Mouse (Mus musculus) kidney, postnatal 36 days (tissue): ENCODE measurements around the gene Gm49776.

ENCODE experiments used
- DNase-seq, 2 experiments: peaks; one replicate each; pipeline ENCODE4 v3.0.0; 2021 to 2022; ENCODE audit warnings: mixed read lengths in 2 of 2

Gene Gm49776

DNA sequence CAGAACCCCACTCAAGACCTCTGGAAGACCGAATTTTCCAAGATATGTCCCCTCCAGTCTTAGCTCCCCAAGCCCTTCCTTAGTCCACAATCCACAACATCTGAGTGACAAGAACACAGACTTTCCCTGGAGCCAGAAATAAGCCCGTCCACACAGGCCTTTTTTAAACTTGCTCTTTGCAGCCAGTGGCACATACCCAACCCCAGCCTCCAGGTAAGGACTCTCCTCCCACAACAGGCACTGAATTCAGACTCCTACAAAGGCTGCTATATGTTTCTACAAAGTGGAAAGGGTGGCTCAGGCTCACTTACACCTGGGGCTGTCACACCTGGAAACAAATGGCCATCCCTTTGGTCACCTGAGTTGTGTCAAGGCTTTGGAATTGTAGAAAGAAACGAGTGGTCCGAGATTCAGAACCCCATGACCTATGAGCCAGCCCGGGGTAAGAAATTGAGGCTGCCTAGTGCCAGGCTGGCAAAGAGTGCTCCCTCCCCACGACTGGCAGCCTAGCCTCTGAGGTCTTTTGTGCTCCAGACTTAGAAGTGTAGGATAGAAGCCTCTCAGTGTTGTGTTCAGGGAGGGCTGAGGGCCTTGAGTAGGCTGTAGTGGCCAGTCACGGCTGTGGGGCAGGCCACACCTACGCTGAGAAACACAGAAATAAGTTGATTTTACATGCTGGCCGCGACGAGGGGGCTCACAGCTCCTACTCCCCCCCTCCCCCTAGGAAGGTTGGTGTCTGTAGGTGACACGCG lies 24.0 kb downstream of the Gm49776 start:
- peak in 1 of 2 experiments; percentile 26 for DNase-seq

DNA sequence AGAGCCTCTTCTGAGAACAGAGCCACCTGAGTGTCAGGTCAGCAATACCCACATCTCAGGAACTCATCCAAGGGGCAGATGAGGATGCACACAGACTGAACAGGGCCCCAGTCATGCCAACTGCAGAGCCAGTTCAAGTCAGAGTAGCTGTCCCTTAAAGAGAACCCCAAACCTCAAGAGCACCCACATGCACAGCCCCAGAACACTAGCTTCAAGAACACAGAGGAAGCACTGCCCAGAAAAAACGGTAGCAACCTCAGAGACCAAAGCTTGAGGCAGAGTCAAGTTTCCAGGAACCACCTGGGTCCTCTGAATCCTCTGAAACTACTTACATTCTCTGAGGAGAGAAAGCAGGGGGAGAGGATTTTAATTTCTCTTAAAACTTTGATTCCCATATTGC lies 24.7 kb downstream of the Gm49776 start:
- DNase-seq, result no peak

DNA sequence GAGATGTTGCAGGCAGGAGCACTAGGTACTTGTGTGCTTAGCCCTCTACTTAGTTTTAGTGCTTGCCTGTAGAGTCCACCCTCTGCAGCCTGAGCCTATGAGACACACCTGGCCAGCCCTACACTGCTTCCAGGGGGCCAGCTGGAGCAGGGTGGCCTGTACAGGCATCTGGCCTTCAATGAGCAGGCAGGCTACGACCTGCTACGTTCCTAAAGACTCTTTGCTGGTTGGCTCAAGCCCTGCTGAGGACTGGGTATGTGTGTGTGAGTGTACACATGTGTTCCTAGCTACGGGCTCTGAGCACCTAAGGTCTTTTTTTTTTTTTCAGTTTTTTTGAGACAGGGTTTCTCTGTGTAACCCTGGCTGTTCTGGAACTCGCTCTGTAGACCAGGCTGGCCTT lies 26.7 kb downstream of the Gm49776 start:
- no peak for DNase-seq

DNA sequence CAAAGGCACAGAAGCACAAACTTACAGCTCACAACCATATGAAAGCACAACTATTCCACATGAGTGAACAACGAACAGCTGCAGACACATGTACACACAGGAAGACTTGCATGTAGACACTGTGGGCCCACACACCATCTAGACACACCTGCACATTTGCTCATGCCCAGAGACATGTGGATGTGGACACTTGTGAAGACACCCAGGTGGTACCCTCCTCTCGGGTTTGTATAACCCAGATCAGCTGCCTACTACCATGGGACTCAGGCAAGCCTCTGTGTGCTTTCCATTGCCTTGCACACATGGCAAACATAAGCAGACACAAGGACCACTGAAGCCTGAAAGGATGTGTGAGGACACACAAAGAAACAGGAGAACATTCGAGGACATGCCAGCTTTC lies 27.1 kb downstream of the Gm49776 start:
- DNase-seq, result no peak

DNA sequence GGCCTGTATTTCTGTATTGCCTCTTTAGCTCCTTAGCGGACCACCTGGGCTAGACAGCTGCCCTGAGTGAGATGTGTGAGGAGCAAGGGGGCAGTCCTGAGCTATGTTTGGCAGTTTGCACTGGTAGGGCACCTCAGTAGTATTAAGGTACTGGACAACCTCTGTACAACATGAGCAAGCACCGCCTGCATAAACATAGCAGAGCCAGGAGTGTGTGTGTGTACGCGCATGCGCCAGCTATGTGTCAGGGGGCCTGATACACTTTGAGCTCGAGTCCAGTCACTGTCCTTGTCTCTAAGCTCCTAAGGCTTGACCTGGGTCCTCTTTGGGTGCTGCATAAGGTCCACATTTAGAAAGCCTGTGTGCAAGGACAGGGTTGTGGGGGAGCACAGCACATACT lies 27.5 kb downstream of the Gm49776 start:
- DNase-seq, result no peak

DNA sequence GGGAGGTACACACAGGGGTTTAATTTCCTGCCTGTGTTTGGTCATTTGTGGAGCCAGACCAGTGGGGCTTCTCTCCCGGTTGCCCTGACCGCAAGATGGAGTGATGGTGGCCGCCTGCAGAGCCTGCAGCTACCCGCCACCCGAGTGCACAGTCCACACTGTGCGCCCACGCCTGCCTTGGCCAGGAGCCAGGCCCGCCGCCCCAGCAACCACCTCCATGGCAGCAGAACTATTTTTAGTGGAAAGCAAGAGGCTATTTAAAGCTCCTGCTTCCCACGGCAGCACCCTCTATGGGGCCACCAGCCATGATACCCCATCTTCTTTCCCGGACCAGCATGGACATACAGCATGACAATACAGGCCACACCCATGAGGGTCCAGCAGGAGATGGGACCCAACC lies 28.5 kb downstream of the Gm49776 start:
- peak in 1 of 2 experiments; percentile 9 for DNase-seq

DNA sequence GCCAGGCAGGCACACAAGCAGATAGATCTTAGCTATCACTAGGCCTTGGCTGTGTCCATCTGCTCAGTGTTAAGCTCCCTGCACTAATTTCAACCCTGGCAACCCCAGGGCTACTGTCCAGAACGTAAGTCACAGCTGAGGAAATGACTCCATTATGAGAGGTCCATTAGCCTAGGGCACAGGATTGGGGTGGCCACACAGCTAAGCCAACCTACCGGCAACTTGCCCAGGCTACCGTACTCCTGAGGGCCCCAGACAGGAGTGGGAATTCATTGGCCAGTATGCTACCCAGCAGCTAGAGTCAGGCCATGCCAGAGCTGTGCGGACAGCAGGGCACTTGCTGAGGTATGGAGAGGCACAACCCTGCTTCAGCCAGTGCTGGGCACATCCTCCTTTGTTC lies 29.3 kb downstream of the Gm49776 start:
- DNase-seq, result no peak

DNA sequence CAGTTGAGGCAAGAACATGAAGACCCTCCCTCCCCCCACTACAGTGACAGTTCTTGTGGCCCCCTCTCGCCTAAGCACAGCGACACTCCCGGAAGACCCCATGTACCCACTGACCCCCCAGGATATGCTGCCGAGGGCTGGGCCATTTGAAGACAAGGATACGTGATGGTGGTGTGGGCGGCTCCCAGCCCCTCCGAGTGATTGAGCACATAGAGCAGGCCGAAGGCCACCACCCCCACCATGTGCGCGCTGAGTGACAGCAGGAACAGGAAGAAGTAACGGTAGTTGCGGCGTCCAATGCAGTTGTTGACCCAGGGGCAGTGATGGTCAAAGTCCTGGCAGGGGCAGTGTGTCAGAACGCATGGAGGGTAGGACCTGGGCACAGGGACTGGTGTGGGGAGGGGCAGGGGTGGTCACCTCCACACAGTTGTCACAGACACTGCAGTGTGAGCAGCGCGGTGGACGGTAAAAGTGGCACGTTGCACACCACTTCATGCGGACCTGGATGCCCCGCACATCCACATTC lies 30.2 kb downstream of the Gm49776 start:
- DNase-seq, result no peak

DNA sequence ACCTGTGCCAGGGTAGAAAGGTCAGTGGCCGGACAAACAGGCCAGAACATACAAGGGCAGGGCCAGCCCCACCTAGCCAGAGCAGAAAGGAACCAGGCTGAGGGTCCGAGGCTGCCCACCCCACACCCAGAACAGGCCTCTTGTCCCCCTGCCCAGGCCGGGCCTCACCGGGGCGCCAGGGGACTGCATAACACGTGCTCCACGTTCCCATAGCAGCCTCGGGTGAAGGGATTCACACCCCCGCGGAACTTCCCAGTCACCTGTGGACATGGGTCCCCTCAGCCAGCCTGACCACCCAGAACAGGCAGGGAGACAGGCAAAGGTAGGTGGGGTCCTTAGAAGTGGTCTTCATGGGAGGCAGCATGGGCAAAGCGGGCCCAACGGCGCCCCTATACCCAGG lies 30.9 kb downstream of the Gm49776 start:
- no peak for DNase-seq

DNA sequence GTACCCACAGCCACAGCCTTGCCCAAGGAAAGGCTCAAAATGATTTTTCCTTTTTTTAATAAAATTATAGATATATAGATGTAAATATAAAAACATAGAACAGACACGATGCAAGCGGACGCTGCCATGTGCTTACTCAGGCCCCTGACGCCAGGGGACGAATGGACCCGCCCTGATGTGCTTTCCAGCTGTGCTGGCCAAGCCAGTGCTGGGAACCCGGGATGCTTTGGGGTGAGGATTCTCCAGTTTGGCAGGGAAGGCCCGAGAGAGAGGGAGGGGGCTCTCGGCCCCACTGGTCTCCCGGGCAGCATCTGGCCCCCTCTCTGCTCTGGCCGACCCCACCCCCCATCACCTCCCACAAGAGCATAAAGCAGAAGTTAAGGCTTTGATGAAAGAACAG lies 35.9 kb downstream of the Gm49776 start:
- no peak for DNase-seq

DNA sequence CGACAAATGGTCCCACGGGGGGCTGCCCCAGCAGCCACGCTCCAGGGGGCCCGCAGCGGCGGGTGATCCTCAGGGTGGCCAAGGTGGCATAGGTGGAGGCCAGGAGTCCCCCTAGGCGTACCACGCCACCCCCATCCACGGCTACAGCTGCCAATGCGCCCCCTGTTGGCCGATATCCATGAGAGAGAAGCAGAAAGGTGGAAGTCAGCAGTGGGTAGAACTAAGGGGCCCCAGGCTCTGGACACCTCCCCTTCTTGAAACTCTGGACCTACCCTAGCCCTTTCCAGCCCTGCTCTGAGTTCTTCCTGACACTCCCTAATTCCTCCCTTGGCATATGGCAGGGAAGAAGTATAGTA lies 36.6 kb downstream of the Gm49776 start:
- DNase-seq, result peak in 1 of 2 experiments; percentile 34

DNA sequence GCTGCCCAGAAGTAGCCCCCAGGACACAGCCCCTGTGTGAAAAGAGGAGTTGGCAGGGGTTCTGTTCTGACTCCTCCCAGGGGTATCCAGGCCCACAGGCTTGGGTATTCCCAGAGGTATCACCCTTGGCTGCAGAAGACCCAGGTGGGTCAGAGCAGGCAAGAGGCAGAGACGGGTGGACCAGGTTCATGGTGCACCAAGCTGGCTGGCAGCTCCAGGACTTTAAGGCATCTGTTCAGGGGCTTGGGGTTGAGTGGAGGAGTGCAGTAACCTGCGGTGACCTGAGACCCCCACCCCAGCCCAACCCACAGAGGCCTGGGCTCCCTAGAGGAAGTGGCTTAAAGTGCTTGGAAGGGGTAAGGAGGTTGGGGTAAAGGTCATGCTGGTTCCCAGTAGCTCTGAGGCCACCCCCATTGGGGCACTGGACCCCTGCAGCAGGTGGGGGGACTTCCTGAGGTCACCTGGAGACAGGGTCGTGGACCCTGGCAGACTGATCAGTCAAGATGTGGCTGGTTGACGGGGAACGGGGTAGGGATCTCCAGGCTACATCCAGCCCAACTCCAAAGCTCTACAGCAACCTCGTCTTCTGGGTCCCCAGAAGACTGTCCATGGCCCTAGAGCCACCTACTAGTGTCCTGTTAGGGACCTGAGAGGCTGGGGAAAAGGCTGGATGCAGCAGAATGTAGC lies 37.1 kb downstream of the Gm49776 start:
- no peak for DNase-seq

DNA sequence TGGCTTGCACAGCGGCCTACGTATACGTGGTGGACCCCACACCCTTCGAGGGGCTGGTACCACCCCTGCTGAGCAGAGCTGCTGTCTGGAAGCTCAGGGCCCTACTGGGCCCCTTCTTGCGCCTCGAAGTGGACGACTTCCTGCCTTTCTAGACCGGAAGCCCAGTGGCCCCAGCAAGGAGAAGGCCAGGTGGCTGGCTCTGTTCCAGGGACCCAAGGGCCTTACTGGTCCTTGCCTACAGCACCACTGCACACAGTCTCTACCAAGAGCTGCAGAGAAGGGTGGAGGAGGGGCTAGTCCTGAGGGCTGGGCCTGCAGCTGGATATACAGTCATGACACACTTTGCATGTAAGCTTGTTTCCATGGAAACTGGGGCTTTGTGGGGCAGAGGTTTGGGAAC lies 38.1 kb downstream of the Gm49776 start:
- peak; percentile 11 to 48 for DNase-seq

DNA sequence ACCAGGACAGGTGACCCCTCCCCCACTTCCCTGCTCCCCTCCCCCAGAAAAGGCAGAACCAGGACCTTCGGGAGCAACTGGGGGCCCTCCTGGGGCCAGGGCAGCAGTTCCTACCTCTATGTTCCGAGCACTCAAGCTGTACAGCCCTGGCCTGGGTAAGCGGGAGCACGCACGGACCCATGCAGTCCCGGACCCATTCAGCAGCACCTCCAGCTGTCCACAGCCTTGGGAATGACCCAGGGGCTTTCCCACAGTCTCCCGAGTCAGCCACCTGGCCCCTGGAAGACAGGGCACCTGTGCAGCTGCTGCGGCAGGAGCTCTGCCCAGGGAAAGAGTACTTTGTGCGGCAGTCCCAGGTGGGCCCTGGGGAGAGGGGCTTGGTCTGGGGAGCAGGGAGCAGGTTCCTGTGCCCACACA lies 39.5 kb downstream of the Gm49776 start:
- no peak for DNase-seq

DNA sequence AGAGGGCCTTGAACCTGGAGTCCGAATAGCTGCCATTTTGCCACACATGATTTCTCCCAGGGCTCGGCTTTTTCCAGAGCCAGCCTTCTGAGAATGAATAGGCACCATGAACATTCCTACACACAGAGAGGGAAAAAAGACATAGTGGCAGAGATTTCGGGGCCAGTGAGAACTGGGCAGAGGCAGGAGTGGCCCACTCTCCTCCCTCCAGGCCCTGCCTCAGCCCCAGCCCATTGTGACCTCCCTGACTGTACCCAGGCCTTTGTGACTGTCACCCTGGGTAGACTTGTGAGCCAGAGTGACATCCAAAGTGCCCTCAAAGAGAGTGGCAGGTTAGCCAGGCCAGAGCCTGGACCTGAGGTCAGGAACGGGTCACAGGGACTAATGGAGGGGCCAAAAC lies 40.5 kb downstream of the Gm49776 start, which contains the start of gene Ccdc188:
Ccdc188 (plus strand) TSS at position 301 of the 400 bp plus-strand sequence.
- no peak for DNase-seq

DNA sequence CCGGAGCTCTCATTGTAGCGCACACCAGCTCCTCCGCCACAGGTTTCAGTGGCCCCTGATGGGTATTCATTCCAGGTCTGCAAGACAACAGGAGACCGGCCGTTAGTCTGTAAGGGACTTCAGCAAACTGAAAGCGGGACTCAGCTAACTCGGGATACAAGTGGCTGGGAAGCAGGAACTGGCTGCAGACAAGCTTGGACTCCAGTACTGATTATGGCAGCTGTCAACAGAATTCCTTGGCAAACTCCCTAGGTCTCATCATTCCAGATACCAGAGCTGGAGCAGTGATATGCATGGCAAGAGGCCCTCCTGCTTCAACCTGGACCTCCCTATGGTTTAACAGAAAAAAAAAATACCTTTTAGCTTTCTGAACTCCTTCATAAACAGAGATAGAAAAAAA lies 43.3 kb downstream of the Gm49776 start:
- no peak for DNase-seq

DNA sequence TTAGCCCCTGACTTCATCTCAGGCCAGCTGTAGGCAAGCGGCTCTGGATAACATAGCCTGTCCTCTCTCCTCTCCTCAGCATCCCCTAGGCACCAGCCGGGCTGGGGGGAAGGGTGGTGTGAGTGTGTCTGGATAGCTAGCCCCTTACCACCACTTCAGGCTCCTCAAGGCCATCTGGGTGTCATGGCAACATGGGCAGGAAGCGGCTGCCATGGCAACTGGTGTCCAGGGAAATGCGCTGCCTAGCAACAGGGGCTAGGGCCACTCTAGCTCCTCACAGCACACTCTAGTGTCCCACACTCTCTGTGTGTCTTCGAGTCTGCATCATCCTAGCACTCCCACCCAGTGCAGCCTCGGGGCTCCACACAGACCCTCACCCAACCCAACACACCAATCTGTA lies 44.4 kb downstream of the Gm49776 start:
- DNase-seq, result no peak

DNA sequence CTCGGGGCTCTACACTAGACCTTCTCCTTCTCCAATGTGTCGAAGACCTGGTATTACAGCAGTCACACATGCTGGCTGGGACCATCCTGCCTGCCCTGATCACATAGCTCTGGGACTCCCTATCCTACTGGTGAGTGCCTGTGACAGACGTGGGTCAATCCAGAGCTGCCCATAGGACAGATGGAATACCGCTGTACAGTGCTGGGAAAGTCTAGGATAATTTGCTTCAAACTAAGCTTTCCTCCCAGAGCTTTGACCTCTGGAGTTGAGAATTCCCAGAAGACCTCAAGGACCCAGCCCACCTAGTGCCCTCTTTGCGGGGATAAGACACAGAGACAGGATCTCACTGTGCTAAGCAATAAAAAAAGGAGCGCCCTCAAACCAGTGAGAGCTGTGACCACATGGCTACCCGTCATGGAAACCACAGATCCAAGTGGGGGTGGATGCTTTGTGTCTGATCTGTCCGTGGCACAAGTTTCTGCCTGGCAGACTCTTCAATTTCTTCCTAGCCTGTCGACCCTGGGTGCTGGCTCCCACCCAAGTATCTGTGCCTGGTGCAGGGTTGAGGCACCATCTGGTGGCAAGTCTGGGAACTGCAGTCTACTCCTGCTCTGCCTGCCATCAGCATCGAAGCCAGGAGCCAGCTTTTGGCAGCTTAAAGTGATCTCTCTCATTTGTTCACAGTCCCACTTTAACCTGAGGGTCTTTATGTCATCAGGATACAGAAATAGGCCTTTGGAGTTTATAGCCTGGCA lies 46.5 kb downstream of the Gm49776 start:
- DNase-seq, result peak; percentile 82 to 95

DNA sequence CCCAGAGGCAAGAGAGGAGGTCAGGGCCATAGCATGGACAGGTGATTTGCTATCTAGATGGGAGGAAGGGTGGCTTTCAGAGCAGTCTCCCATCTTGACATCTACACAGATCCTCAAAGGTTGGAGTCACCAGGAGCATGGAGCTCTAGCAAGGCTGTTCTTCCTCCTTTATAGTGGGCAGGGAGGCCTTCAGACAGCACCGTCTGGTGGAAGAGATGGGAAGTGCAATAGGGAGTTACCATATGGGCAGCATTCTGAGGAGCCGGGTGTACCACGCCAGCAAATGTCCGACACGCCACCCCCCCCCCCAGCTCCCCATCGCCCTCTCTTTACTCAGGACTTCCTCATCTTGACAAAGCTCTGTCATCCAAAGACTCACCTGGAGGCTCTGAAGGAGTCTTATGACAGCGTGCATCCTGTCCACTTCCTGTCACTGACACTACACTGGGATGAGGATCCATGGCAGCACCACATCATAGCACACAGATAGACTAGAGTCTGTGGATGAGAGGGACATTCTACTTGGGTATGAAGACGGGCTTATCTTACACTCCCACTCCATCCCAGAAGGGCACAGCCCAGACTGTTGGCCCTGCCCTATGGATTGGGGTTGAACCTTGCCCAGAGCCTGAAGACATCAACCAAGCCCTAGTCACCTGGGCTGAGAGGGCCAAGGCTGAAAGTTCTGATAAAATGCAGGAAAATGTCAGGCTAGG lies 47.3 kb downstream of the Gm49776 start:
- DNase-seq, result peak; percentile 55 to 82

DNA sequence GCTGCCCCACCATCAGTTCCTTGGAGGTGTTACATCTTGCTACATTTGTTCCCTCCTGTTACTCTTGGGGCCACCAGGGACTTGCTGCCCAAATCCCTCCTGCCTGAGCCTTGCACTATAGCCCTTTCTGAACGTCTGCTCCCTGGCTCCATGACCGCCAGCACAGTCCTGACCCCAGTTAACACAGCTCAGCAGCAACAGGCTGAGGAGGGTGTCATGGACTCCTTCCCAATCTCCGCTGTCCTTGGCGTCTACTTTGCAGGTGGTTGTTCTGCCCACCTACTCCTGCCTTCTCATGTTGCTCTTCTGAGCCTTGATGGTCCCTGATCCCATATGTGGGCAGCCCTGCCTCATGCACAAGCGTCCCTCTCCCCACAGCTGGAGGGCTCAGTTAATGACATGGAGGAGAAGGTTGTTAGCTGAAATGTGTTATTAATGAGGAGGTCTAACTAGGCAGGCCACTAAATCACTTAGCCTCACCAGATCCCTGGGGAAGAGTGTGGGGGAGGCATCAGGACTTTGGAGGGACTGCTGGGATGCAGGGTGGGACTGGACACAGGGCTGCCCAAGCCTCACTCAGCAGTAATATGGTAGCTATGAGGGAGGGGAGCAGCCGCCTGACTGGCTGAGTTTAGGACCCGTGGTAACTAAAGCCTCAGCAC lies 54.6 kb downstream of the Gm49776 start:
- no peak for DNase-seq

DNA sequence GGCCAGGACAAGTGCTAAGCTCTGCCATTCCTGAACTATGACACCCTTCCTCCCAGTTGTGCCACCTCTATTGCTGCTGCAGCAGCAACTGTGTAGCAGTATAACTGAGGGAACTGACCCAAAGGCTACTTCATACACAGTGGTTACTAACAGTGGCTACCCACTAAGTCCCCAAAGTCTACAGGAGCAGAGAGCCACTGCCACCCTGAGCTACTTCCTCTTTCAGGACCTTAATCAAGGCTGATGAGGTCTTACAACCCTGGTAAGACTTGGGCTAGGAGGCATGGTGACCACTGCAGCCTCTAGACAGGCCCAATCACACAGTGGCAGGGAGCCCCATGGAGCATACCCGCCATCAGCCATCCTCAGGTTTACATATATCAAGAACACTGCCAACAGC lies 56.1 kb downstream of the Gm49776 start:
- no peak for DNase-seq

DNA sequence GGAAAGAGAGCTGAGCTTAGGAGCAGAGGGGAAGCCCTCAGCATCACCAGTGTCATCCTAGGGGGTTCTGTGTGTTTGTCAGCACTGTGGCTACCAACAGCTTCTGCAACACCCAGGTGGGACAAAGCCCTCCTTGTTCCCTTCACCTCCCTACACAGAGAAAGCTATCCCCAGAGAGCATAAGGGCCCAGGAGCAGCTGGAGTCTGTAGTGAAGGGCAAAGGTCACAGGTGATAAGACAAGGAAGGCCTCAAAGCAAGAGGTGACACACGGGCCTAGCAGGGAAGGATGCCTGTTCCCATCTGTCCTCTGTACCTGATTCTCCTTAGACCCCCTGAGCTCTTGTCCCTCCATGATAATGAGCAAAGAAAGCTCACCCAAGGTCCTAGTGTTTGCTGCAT lies 56.5 kb downstream of the Gm49776 start:
- DNase-seq, result no peak
